8 mouse cellular contexts compared by ENCODE assay signal in genomic region chr2:126707438-126707779, GRCm38 (mm10). TPM values are rescaled to one million over a fixed set of nuclear protein-coding genes. Genes with fewer than 3 reads are reported as not detected.
DNase-seq lines count a peak whose midpoint lies in the region; ATAC-seq and TF ChIP-seq lines count a peak whose summit lies in the region.

No protein-coding gene starts in this region.

- peaks cover 2% of the 10 kb centered on the region; the same call in 1 of the 2 replicates for H3K4me1 ChIP-seq in lung, embryonic 14.5 days (ENCODE audit: insufficient read depth)
- H3K4me1 ChIP-seq in embryonic fibroblast, embryonic 13.5 days (ENCODE audit: control insufficient read depth, insufficient read depth, low read length): no peaks in the 10 kb centered on the region
- peaks cover 10% of the 10 kb centered on the region for H3K4me1 ChIP-seq in limb, embryonic 13.5 days
- H3K4me1 ChIP-seq in small intestine, adult 2 months (ENCODE audit: control insufficient read depth, insufficient read depth, insufficient read length, low read length): 0 out of 2 replicates have a peak, but pooled peaks cover 1% of the 10 kb centered on the region

- H3K27ac ChIP-seq in lung, embryonic 14.5 days (ENCODE audit: low read depth): peak overlapping the region; percentile 85
- H3K27ac ChIP-seq in embryonic fibroblast, embryonic 13.5 days (ENCODE audit: insufficient read depth, low read length): peak overlapping the region; percentile 27
- H3K27ac ChIP-seq in limb, embryonic 13.5 days: peak overlapping the region; percentile 79
- H3K27ac ChIP-seq in small intestine, adult 2 months (ENCODE audit: insufficient read depth, low read depth, low read length): peak overlapping the region; percentile 44; the same call in 1 of the 2 replicates

- H3K9ac ChIP-seq in lung, embryonic 14.5 days: peak overlapping the region; percentile 87
- peak overlapping the region; percentile 94 for H3K9ac ChIP-seq in limb, embryonic 13.5 days

- peak; percentile 91 for ATAC-seq in lung, embryonic 14.5 days (ENCODE audit: insufficient read depth)
- peak; percentile 87 for ATAC-seq in limb, embryonic 13.5 days (ENCODE audit: low FRiP score, low read depth)

- H3K27me3 ChIP-seq in lung, embryonic 14.5 days (ENCODE audit: insufficient read depth, low read length): no peaks in the 10 kb centered on the region
- H3K27me3 ChIP-seq in limb, embryonic 13.5 days: 0 out of 2 replicates have a peak, but pooled peaks cover 4% of the 10 kb centered on the region
- H3K27me3 ChIP-seq in small intestine, adult 2 months (ENCODE audit: control insufficient read depth, insufficient read depth, low read length): no peaks in the 10 kb centered on the region

- under 1% methylated on average over 23 of the region's 23 CpGs for WGBS in lung, embryonic 14.5 days
- WGBS in limb, embryonic 13.5 days: under 1% methylated on average over 23 of the region's 23 CpGs
- WGBS in small intestine, adult 2 months: under 1% methylated on average over 22 of the region's 23 CpGs

- peak overlapping the region; percentile 83 for H3K4me3 ChIP-seq in lung, embryonic 14.5 days (ENCODE audit: low read depth, low read length)
- peak overlapping the region; percentile 76 for H3K4me3 ChIP-seq in embryonic fibroblast, embryonic 13.5 days (ENCODE audit: insufficient read depth, low read length)
- H3K4me3 ChIP-seq in limb, embryonic 13.5 days: peak overlapping the region; percentile 90
- H3K4me3 ChIP-seq in small intestine, adult 2 months (ENCODE audit: low read depth, low read length): peak overlapping the region; percentile 86

- H3K4me2 ChIP-seq in lung, embryonic 14.5 days: peak overlapping the region; percentile 66
- H3K4me2 ChIP-seq in limb, embryonic 13.5 days (replicated peaks): peak overlapping the region; percentile 78

- DNase-seq in lung, embryonic 14.5 days: no peak
- no peak for DNase-seq in lung, postnatal 25 days (ENCODE audit: low spot score)
- DNase-seq in natural killer cell, adult 2 months (ENCODE audit: low spot score in 2 of 2): no peak
- no peak for DNase-seq in layer of hippocampus, adult 11-12 months (ENCODE audit: low spot score)
- no peak for DNase-seq in ovary, postnatal 14 days (ENCODE audit: low spot score)

- H3K36me3 ChIP-seq in lung, embryonic 14.5 days (ENCODE audit: insufficient read depth): no peaks in the 10 kb centered on the region
- H3K36me3 ChIP-seq in limb, embryonic 13.5 days: no peaks in the 10 kb centered on the region; the same call in 1 of the 2 replicates
- no peaks in the 10 kb centered on the region for H3K36me3 ChIP-seq in small intestine, adult 2 months (ENCODE audit: control insufficient read depth, insufficient read depth, low read length)

- no peak for TF ChIP-seq CTCF in lung, embryonic 14.5 days (IDR thresholded peaks at IDR 0.05; ENCODE audit: low read depth)
- TF ChIP-seq CTCF in embryonic fibroblast, embryonic 13.5 days (IDR thresholded peaks at IDR 0.05; ENCODE audit: borderline replicate concordance, insufficient read depth, low read length): no peak
- TF ChIP-seq CTCF in small intestine, adult 2 months (IDR thresholded peaks at IDR 0.05; ENCODE audit: extremely low read depth, insufficient read length, insufficient replicate concordance, low read depth, low read length): no peak

- no peaks in the 10 kb centered on the region for H3K9me3 ChIP-seq in lung, embryonic 14.5 days (ENCODE audit: low read depth, low read length)
- no peaks in the 10 kb centered on the region; the same call in 1 of the 2 replicates for H3K9me3 ChIP-seq in limb, embryonic 13.5 days

- no peak for TF ChIP-seq POLR2A in embryonic fibroblast, embryonic 13.5 days (IDR thresholded peaks at IDR 0.05; ENCODE audit: low read depth, low read length)
- TF ChIP-seq POLR2A in small intestine, adult 2 months (IDR thresholded peaks at IDR 0.05; ENCODE audit: low read depth, low read length): no peak

RNA-seq across cellular contexts. Expression of gene Usp8, which starts 0.3 kb away (rescaled TPM):
- 43.8 and 44.6 TPM in 2 replicates for polyA plus RNA-seq in lung, embryonic 14.5 days (2014; fragmentation: Nextera tagmentation; extraction: Ambion mirVana)
- polyA plus RNA-seq in embryonic fibroblast, embryonic 13.5 days (2011; ENCODE audit: insufficient read length, low read depth, missing spikeins): 59.9 and 69.7 TPM in 2 replicates
- polyA plus RNA-seq in limb, embryonic 13.5 days (2015; fragmentation: Nextera tagmentation; extraction: Ambion mirVana): 36.6 and 38.6 TPM in 2 replicates
- 3.6 and 7.5 TPM in 2 replicates for polyA plus RNA-seq in small intestine, adult 2 months (2012; rRNA removed)

RNA-seq across cellular contexts. Expression of gene Gabpb1, which starts 31.3 kb away (rescaled TPM):
- 66.3 and 68.3 TPM in 2 replicates for polyA plus RNA-seq in lung, embryonic 14.5 days (2014; fragmentation: Nextera tagmentation; extraction: Ambion mirVana)
- polyA plus RNA-seq in embryonic fibroblast, embryonic 13.5 days (2011; ENCODE audit: insufficient read length, low read depth, missing spikeins): 37.2 and 44.9 TPM in 2 replicates
- polyA plus RNA-seq in limb, embryonic 13.5 days (2015; fragmentation: Nextera tagmentation; extraction: Ambion mirVana): 68.2 and 69.6 TPM in 2 replicates
- 3.3 and 5.0 TPM in 2 replicates for polyA plus RNA-seq in small intestine, adult 2 months (2012; rRNA removed)

Comparison
In these comparisons a context has a peak if more than half of its experiments do, and no peak if none do; other contexts are left out.
1. H3K27ac ChIP-seq: peak in every context shown above with its lines; median percentile 85 in lung, embryonic 14.5 days; 79 in limb, embryonic 13.5 days; 44 in small intestine, adult 2 months; 27 in embryonic fibroblast, embryonic 13.5 days.